Mouse (Mus musculus) myocyte (in vitro differentiated cells): ENCODE measurements around the gene Myh7.

Experiments used
- E2F4 ChIP-seq: IDR thresholded peaks from one replicate; pipeline ENCODE4 v1.6.1; 2011; ENCODE audit warnings: mild to moderate bottlenecking, control low read depth, moderate library complexity; ENCODE audit not compliant: insufficient read depth
- MAX ChIP-seq: IDR thresholded peaks from one replicate; pipeline ENCODE4 v1.6.1; 2011; ENCODE audit warnings: low read depth, mild to moderate bottlenecking, control low read depth
- MYOD1 ChIP-seq, 3 experiments: IDR thresholded peaks; one replicate each; pipeline ENCODE4 v1.6.1; 2011; ENCODE audit warnings: control low read depth in 2 of 3, low read depth in 2 of 3, mild to moderate bottlenecking in 2 of 3, moderate library complexity in 1 of 3; ENCODE audit not compliant: insufficient read length in 2 of 3, control insufficient read depth in 1 of 3
- MYOG ChIP-seq, 3 experiments: IDR thresholded peaks; one replicate each; pipeline ENCODE4 v1.6.1; 2011; ENCODE audit warnings: control low read depth in 2 of 3, low read depth in 2 of 3, mild to moderate bottlenecking in 2 of 3; ENCODE audit not compliant: insufficient read length in 2 of 3, control insufficient read depth in 1 of 3, insufficient read depth in 1 of 3
- POLR2A ChIP-seq: IDR thresholded peaks from one replicate; pipeline ENCODE4 v1.6.1; 2011; ENCODE audit warnings: low read depth, mild to moderate bottlenecking, control low read depth, moderate library complexity; ENCODE audit not compliant: insufficient read length
- TCF12 ChIP-seq: IDR thresholded peaks from one replicate; pipeline ENCODE4 v1.6.1; 2011; ENCODE audit warnings: mild to moderate bottlenecking, control low read depth; ENCODE audit not compliant: poor library complexity, insufficient read depth, severe bottlenecking
- TCF3 ChIP-seq: IDR thresholded peaks from one replicate; pipeline ENCODE4 v1.6.1; 2011; ENCODE audit warnings: low read depth, control low read depth; ENCODE audit not compliant: insufficient read length

GRCm38 (mm10) chr14:54954474-54954873, 40.0 kb downstream of the Myh7 start:
- TF ChIP-seq POLR2A (no peak), TCF3 (no peak), MYOG (IDR thresholded peaks at IDR 0.05; ENCODE audit: control insufficient read depth in 1 of 3, insufficient read depth in 1 of 3, insufficient read length in 2 of 3, low read depth in 2 of 3) (no peak), MYOD1 (IDR thresholded peaks at IDR 0.05; ENCODE audit: control insufficient read depth in 1 of 3, insufficient read length in 2 of 3, low read depth in 2 of 3) (no peak), MAX (no peak), TCF12 (no peak), E2F4 (no peak)
